Mouse (Mus musculus) G1E-ER4 (cell line): ENCODE data around the gene Nfkbia. TPM values are rescaled to one million over a fixed set of nuclear protein-coding genes. Genes with fewer than 3 reads are reported as not detected.

Experiments used
- GATA1 ChIP-seq: IDR thresholded peaks from one replicate; pipeline ENCODE4 v1.8.0; 2012; ENCODE audit warnings: low read length, inconsistent platforms
- polyA plus RNA-seq: library from polyadenylated mRNA; stranded (reverse); fragments of >175 nt; gene quantifications from 2 replicates; pipeline ENCODE4 v1.2.3, GENCODE M21; 2012

The Nfkbia gene
- 5.2 and 5.8 TPM in 2 replicates for polyA plus RNA-seq

- TF ChIP-seq GATA1, result no peak
Observed at GRCm38 (mm10) chr12:55492184-55492898, at the start of gene Nfkbia. Nfkbia (minus strand) TSS chr12:55492647.

- no peak for TF ChIP-seq GATA1
Observed at GRCm38 (mm10) chr12:55539157-55539556, 46.7 kb upstream of the Nfkbia start.

GRCm38 (mm10) chr12:55538328-55538971, 46.0 kb upstream of the Nfkbia start:
- no peak for TF ChIP-seq GATA1

- TF ChIP-seq GATA1, result no peak
Observed at GRCm38 (mm10) chr12:55537742-55538141, 45.3 kb upstream of the Nfkbia start.

GRCm38 (mm10) chr12:55536537-55537135, 44.2 kb upstream of the Nfkbia start:
- no peak for TF ChIP-seq GATA1

GRCm38 (mm10) chr12:55526983-55527752, 34.7 kb upstream of the Nfkbia start:
- no peak for TF ChIP-seq GATA1

GRCm38 (mm10) chr12:55518061-55518738, 25.8 kb upstream of the Nfkbia start:
- no peak for TF ChIP-seq GATA1

- no peak for TF ChIP-seq GATA1
Observed at GRCm38 (mm10) chr12:55508817-55509216, 16.4 kb upstream of the Nfkbia start.

GRCm38 (mm10) chr12:55507332-55507935, 15.0 kb upstream of the Nfkbia start:
- TF ChIP-seq GATA1, result no peak

GRCm38 (mm10) chr12:55506029-55506330, 13.5 kb upstream of the Nfkbia start:
- TF ChIP-seq GATA1, result no peak

GRCm38 (mm10) chr12:55505314-55506028, 13.0 kb upstream of the Nfkbia start:
- no peak for TF ChIP-seq GATA1

- no peak for TF ChIP-seq GATA1
Observed at GRCm38 (mm10) chr12:55499031-55499430, 6.6 kb upstream of the Nfkbia start.

- TF ChIP-seq GATA1, result no peak
Observed at GRCm38 (mm10) chr12:55497737-55498136, 5.3 kb upstream of the Nfkbia start.

- no peak for TF ChIP-seq GATA1
Observed at GRCm38 (mm10) chr12:55495902-55496605, 3.6 kb upstream of the Nfkbia start.
